Mouse (Mus musculus): ENCODE results near the gene C1qtnf5. TPM values are rescaled to one million over a fixed set of nuclear protein-coding genes. Genes with fewer than 3 reads are reported as not detected.

C1qtnf5 gene
- 1.0 and 1.3 TPM in 2 replicates for polyA plus RNA-seq (2015; fragmentation: Nextera tagmentation; extraction: Ambion mirVana)

DNA sequence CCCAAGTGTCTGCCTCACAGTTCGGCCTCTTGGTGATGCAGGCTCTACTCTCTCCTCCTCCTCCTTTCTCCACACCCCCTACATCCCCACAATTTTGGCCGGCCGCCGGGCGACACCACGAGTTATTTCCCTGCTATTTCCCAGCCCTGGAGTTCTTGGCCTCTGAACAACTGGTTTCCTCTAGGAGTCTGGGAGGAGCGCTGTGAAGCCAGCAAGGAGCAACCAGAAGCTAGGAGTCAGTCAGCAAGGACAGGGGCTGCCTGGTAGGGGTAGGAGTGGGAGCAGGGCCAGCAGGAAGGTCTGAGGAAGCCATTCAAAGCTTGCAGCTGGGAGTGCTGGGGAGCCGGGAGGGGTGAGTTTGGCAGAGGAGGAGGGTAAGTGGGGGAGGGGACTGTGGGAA lies at the start of gene C1qtnf5:
Gene C1qtnf5 (plus strand): TSS at position 136 of the 400 bp plus-strand sequence.
- Histone ChIP-seq H3K4me3 (ENCODE audit: low read depth, low read length) (no peak within 1 kb of the TSS), H3K9me3 (ENCODE audit: low read length) (no peaks in the 10 kb centered on the region), H3K4me1 (ENCODE audit: insufficient read depth) (peaks cover 20% of the 10 kb centered on the region), H3K36me3 (replicated peaks; ENCODE audit: insufficient read depth, low read length) (peaks cover 14% of the 10 kb centered on the region), H3K9ac (replicated peaks) (peak within 1 kb of the TSS; percentile 21; the same call in 1 of the 2 replicates), H3K4me2 (ENCODE audit: low read depth, low read length) (no peak within 1 kb of the TSS), H3K27ac (ENCODE audit: low read depth) (peak within 1 kb of the TSS; percentile 18; the same call in 1 of the 2 replicates), H3K27me3 (ENCODE audit: insufficient read depth, low read length) (no peaks in the 10 kb centered on the region)
- DNase-seq (peak; percentile 47), ATAC-seq (no peak)
- 76% methylated on average over 8 of the region's 8 CpGs for WGBS (ENCODE audit: insufficient replicate concordance)
- no peak for TF ChIP-seq EP300 (IDR thresholded peaks at IDR 0.05; ENCODE audit: low read depth)
- no peak for TF ChIP-seq CTCF (IDR thresholded peaks at IDR 0.05; ENCODE audit: low read depth)

DNA sequence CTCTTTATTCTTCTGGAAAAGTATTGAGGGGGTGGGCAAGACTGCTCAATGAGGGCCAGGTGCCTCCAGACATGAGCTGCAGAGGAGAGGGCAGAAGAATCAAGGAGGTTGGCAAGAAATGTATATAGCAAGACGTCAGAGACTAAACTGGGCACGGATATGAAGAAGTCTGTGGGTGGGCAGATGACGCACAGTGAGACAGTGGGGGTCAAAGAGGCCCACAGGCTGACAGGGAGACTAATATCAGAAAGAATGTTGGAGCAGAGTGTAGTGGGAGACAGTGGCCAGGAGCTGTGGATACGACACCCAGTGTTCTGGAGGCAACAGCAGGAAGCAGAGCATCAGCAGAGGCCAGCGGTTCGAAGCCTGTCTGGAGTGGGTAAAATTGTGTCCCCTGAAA lies 48.4 kb upstream of the C1qtnf5 start:
- DNase-seq (no peak), ATAC-seq (no peak)
- WGBS (ENCODE audit: insufficient replicate concordance) = 86% methylated on average over 6 of the region's 6 CpGs
- Histone ChIP-seq H3K27ac (ENCODE audit: low read depth) (no peak overlapping the region), H3K27me3 (ENCODE audit: insufficient read depth, low read length) (no peaks in the 10 kb centered on the region), H3K4me1 (ENCODE audit: insufficient read depth) (no peaks in the 10 kb centered on the region), H3K36me3 (replicated peaks; ENCODE audit: insufficient read depth, low read length) (no peaks in the 10 kb centered on the region), H3K4me2 (ENCODE audit: low read depth, low read length) (no peak overlapping the region), H3K9me3 (ENCODE audit: low read length) (no peaks in the 10 kb centered on the region), H3K4me3 (ENCODE audit: low read depth, low read length) (no peak overlapping the region), H3K9ac (replicated peaks) (no peak overlapping the region)
- TF ChIP-seq EP300 (IDR thresholded peaks at IDR 0.05; ENCODE audit: low read depth) (no peak), CTCF (IDR thresholded peaks at IDR 0.05; ENCODE audit: low read depth) (no peak)

DNA sequence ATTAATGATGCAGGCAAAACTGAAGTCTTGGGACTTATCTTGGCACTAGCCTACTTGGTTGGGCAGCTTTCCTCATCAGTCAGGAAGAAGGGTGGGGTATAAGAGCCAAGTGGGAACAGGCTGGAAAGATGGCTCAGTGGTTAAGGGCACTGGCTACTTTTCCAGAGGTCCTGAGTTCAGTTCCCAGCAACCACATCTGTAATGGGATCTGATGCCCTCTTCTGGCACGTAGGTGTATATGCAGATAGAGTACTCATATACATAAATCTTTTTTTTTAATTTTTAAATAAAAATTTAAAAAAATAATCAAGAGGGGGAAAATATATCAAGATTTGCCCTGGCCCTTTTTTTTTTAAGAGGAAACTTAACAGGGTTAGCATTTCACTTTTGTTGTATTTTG lies 41.9 kb upstream of the C1qtnf5 start:
- Histone ChIP-seq H3K36me3 (replicated peaks; ENCODE audit: insufficient read depth, low read length) (no peaks in the 10 kb centered on the region), H3K9me3 (ENCODE audit: low read length) (no peaks in the 10 kb centered on the region), H3K4me2 (ENCODE audit: low read depth, low read length) (no peak overlapping the region), H3K27me3 (ENCODE audit: insufficient read depth, low read length) (no peaks in the 10 kb centered on the region), H3K9ac (replicated peaks) (no peak overlapping the region), H3K4me3 (ENCODE audit: low read depth, low read length) (no peak overlapping the region), H3K27ac (ENCODE audit: low read depth) (no peak overlapping the region), H3K4me1 (ENCODE audit: insufficient read depth) (peaks cover 8% of the 10 kb centered on the region; the same call in 1 of the 2 replicates)
- 21% methylated on average over 1 of the region's 1 CpGs for WGBS (ENCODE audit: insufficient replicate concordance)
- DNase-seq (no peak), ATAC-seq (no peak)
- no peak for TF ChIP-seq EP300 (IDR thresholded peaks at IDR 0.05; ENCODE audit: low read depth)
- peak; percentile 21 for TF ChIP-seq CTCF (IDR thresholded peaks at IDR 0.05; ENCODE audit: low read depth)

DNA sequence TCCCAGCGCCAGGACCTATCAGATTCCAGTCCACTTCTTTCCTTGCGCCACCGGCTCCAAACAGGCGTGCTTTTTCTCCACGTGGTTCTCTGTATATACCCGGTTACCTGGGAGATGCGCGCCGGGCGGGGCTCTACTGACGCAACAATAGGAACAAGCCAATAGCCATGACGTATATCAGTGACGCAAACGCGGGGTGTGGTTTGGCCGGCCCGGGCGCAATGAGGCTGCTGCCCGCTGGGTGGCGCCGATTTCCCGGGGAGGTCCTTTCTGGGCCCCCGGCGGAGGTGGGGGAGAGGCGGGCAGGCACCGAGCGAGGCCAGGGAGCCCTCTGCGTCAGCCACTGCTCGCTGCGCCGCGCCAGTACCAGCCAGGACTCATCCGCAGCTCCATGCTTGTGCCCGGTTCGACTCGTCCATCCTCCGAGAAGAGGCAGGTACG lies 40.2 kb upstream of the C1qtnf5 start, which contains the start of gene Usp2:
Gene Usp2 (plus strand): TSS at position 237 of the 441 bp plus-strand sequence.
- Histone ChIP-seq H3K27ac (ENCODE audit: low read depth) (no peak within 1 kb of the TSS), H3K9me3 (ENCODE audit: low read length) (no peaks in the 10 kb centered on the region), H3K9ac (replicated peaks) (peak within 1 kb of the TSS; percentile 58), H3K36me3 (replicated peaks; ENCODE audit: insufficient read depth, low read length) (no peaks in the 10 kb centered on the region), H3K4me2 (ENCODE audit: low read depth, low read length) (peak within 1 kb of the TSS; percentile 75), H3K4me3 (ENCODE audit: low read depth, low read length) (peak within 1 kb of the TSS; percentile 49), H3K27me3 (ENCODE audit: insufficient read depth, low read length) (no peaks in the 10 kb centered on the region), H3K4me1 (ENCODE audit: insufficient read depth) (peaks cover 8% of the 10 kb centered on the region; the same call in 1 of the 2 replicates)
- ATAC-seq = peak; percentile 95
- peak; percentile 98 for DNase-seq
- TF ChIP-seq CTCF (IDR thresholded peaks at IDR 0.05; ENCODE audit: low read depth) (peak; percentile 91), EP300 (IDR thresholded peaks at IDR 0.05; ENCODE audit: low read depth) (no peak)
- WGBS (ENCODE audit: insufficient replicate concordance) = under 1% methylated on average over 38 of the region's 38 CpGs

DNA sequence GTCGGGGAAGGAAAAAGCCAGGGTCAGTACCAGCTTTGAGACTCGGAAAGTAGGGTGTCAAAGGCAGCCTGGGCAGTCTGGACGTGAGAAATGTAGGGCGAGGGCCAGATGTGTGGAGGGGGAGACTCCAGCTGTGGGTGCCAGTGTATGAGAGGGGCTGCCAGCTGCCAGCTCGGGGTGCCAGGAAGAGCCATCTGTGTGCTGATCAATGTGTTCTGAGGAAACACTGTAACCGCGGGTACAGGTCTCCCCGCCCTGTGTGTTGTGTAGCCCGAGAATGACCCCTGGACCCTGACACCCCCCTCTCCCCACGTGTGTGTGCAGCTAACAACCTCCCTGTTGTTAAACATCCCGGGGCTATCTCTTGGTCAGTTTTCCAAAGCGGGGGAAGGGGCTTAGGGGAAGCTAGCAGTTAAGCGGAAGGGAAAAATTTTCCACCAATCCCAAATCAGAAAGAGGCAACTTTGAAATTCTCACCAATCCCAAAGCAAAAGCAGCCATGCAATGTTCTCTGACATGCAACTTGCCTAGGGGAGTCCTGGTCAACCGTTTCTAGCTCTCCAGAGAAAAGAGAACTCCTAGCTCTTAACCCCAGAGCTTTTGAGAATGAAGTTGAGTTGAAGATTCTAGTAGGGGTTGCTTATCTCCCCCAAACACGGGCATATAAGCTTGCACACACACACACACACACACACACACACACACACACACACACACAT lies 39.6 kb upstream of the C1qtnf5 start:
- ATAC-seq = peak; percentile 59
- no peaks in the 10 kb centered on the region for H3K27me3 ChIP-seq (ENCODE audit: insufficient read depth, low read length)

DNA sequence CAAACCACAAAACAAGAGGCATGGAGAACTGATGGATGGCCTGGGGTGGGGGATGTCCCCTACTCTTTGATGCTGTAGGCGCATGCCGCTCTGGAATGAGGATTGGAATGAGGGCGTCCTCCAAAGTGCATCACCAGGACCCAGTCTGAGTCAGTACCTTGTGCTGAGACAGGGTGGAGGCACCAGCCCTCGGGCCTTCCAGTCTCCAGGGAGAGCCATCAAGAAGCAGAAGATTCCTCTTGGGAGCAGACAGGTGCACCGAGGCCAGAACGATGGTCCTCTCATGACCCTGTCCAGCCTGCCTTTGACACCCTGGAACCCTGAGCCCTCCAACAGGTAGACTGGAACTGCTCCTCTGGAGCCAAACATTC lies 39.1 kb upstream of the C1qtnf5 start:
- Histone ChIP-seq H3K27me3 (ENCODE audit: insufficient read depth, low read length) (no peaks in the 10 kb centered on the region), H3K36me3 (replicated peaks; ENCODE audit: insufficient read depth, low read length) (no peaks in the 10 kb centered on the region), H3K4me3 (ENCODE audit: low read depth, low read length) (no peak overlapping the region), H3K4me2 (ENCODE audit: low read depth, low read length) (no peak overlapping the region), H3K27ac (ENCODE audit: low read depth) (no peak overlapping the region), H3K4me1 (ENCODE audit: insufficient read depth) (peaks cover 8% of the 10 kb centered on the region; the same call in 1 of the 2 replicates), H3K9ac (replicated peaks) (no peak overlapping the region), H3K9me3 (ENCODE audit: low read length) (no peaks in the 10 kb centered on the region)
- 72% methylated on average over 6 of the region's 6 CpGs for WGBS (ENCODE audit: insufficient replicate concordance)
- ATAC-seq (no peak), DNase-seq (no peak)
- TF ChIP-seq CTCF (IDR thresholded peaks at IDR 0.05; ENCODE audit: low read depth) (no peak), EP300 (IDR thresholded peaks at IDR 0.05; ENCODE audit: low read depth) (no peak)

More for the DNA sequence above, 39.6 kb upstream of the C1qtnf5 start:
- no peaks in the 10 kb centered on the region for H3K9me3 ChIP-seq (ENCODE audit: low read length)
- H3K4me1 ChIP-seq (ENCODE audit: insufficient read depth) = peaks cover 8% of the 10 kb centered on the region; the same call in 1 of the 2 replicates
- peak overlapping the region; percentile 49 for H3K4me3 ChIP-seq (ENCODE audit: low read depth, low read length)
- peak overlapping the region; percentile 58 for H3K9ac ChIP-seq (replicated peaks)
- peak overlapping the region; percentile 75 for H3K4me2 ChIP-seq (ENCODE audit: low read depth, low read length)
- WGBS (ENCODE audit: insufficient replicate concordance) = 6% methylated on average over 15 of the region's 15 CpGs
- no peaks in the 10 kb centered on the region for H3K36me3 ChIP-seq (replicated peaks; ENCODE audit: insufficient read depth, low read length)
- DNase-seq = peak; percentile 43
- TF ChIP-seq CTCF (IDR thresholded peaks at IDR 0.05; ENCODE audit: low read depth) (no peak), EP300 (IDR thresholded peaks at IDR 0.05; ENCODE audit: low read depth) (no peak)
- no peak overlapping the region for H3K27ac ChIP-seq (ENCODE audit: low read depth)
